Mouse (Mus musculus): Measurements from ENCODE around the gene Gm49355. TPM values are rescaled to one million over a fixed set of nuclear protein-coding genes. Genes with fewer than 3 reads are reported as not detected.

Gene Gm49355
- polyA plus RNA-seq, 1 experiment, result not detected

GRCm38 (mm10) chr14:12349334-12350090 lies 65.7 kb downstream of the Gm49355 start:
- H3ac ChIP-seq (ENCODE audit: control insufficient read depth, insufficient read length, low read depth), result no peak overlapping the region

GRCm38 (mm10) chr14:12350271-12350916 lies 66.6 kb downstream of the Gm49355 start:
- Histone ChIP-seq H3K79me3 (ENCODE audit: low read depth) (no peaks in the 10 kb centered on the region), H3K4me3 (ENCODE audit: insufficient read depth, poor library complexity, severe bottlenecking) (no peak overlapping the region), H3K36me3 (ENCODE audit: control insufficient read depth, insufficient read depth) (no peaks in the 10 kb centered on the region), H3K27me3 (ENCODE audit: control insufficient read depth, insufficient read depth, insufficient read length) (peaks cover 20% of the 10 kb centered on the region), H3ac (ENCODE audit: control insufficient read depth, insufficient read length, low read depth) (no peak overlapping the region), H3K79me2 (ENCODE audit: control insufficient read depth, insufficient read depth) (no peaks in the 10 kb centered on the region)
- TF ChIP-seq CEBPB (IDR thresholded peaks at IDR 0.05; ENCODE audit: low read depth) (no peak), MYOD1 (IDR thresholded peaks at IDR 0.05; ENCODE audit: control insufficient read depth, insufficient read length, low read depth) (no peak), USF1 (IDR thresholded peaks at IDR 0.05; ENCODE audit: low read depth) (no peak), MAX (IDR thresholded peaks at IDR 0.05) (no peak), CTCF (IDR thresholded peaks at IDR 0.05; ENCODE audit: control insufficient read depth, insufficient read depth, insufficient read length) (no peak), MYOG (IDR thresholded peaks at IDR 0.05; ENCODE audit: control insufficient read depth, extremely low read depth, insufficient read length) (no peak), FOSL1 (IDR thresholded peaks at IDR 0.05; ENCODE audit: insufficient read depth, low read length, poor library complexity, severe bottlenecking) (no peak)

More at GRCm38 (mm10) chr14:12349334-12350090, 65.7 kb downstream of the Gm49355 start:
- H3K79me3 ChIP-seq (ENCODE audit: low read depth), result no peaks in the 10 kb centered on the region
- no peaks in the 10 kb centered on the region for H3K79me2 ChIP-seq (ENCODE audit: control insufficient read depth, insufficient read depth)
- H3K27me3 ChIP-seq (ENCODE audit: control insufficient read depth, insufficient read depth, insufficient read length), result peaks cover 28% of the 10 kb centered on the region
- H3K4me3 ChIP-seq (ENCODE audit: insufficient read depth, poor library complexity, severe bottlenecking), result no peak overlapping the region
- H3K36me3 ChIP-seq (ENCODE audit: control insufficient read depth, insufficient read depth), result no peaks in the 10 kb centered on the region
- TF ChIP-seq MYOD1 (IDR thresholded peaks at IDR 0.05; ENCODE audit: control insufficient read depth, insufficient read length, low read depth) (no peak), USF1 (IDR thresholded peaks at IDR 0.05; ENCODE audit: low read depth) (no peak)

Other genes with a start within 250 kb of the Gm49355 start
- gene 3830406C13Rik, start 197 bp downstream of the Gm49355 start, polyA plus RNA-seq (2012; fragmentation: generic; extraction: Trizol), result 7.2 TPM
- gene Fezf2, start 64.2 kb downstream of the Gm49355 start, polyA plus RNA-seq (2012; fragmentation: generic; extraction: Trizol), result not detected

Measured in C2C12 (cell line).